Mouse (Mus musculus) liver, embryonic 15.5 days (tissue): Measurements from ENCODE around the gene Xpa. TPM values are rescaled to one million over a fixed set of nuclear protein-coding genes. Genes with fewer than 3 reads are reported as not detected.

Experiments
- ATAC-seq: fragments of 200-750 bp; cut with Nextera tagmentation; 2 replicates; pipeline ENCODE4 v1.8.0; 2017; ENCODE audit warnings: moderate number of reproducible peaks, mild to moderate bottlenecking, moderate library complexity; ENCODE audit not compliant: insufficient read depth
- H3K27ac ChIP-seq: fragments of 300-500 bp; sonication (generic); replicated peaks from 2 replicates; pipeline ENCODE4 v1.5.1; 2015; ENCODE audit warnings: mild to moderate bottlenecking, inconsistent platforms
- H3K27me3 ChIP-seq: fragments of 300-500 bp; sonication (generic); 2 replicates; pipeline ENCODE4 v1.6.1; 2015; ENCODE audit warnings: mild to moderate bottlenecking, inconsistent platforms
- H3K36me3 ChIP-seq: fragments of 300-500 bp; sonication (generic); replicated peaks from 2 replicates; pipeline ENCODE4 v1.6.1; 2015; ENCODE audit warnings: moderate library complexity, mild to moderate bottlenecking, inconsistent platforms
- H3K4me1 ChIP-seq: fragments of 300-500 bp; sonication (generic); replicated peaks from 2 replicates; pipeline ENCODE4 v1.6.1; 2015; ENCODE audit warnings: inconsistent platforms
- H3K4me2 ChIP-seq: fragments of 300-500 bp; sonication (generic); 2 replicates; pipeline ENCODE4 v1.6.1; 2015; ENCODE audit warnings: moderate library complexity, mild to moderate bottlenecking, inconsistent platforms
- H3K4me3 ChIP-seq: fragments of 300-500 bp; sonication (generic); replicated peaks from 2 replicates; pipeline ENCODE4 v1.5.1; 2015; ENCODE audit warnings: mild to moderate bottlenecking, inconsistent platforms
- H3K9ac ChIP-seq: fragments of 300-500 bp; sonication (generic); 2 replicates; pipeline ENCODE4 v1.6.1; 2015; ENCODE audit warnings: moderate library complexity, mild to moderate bottlenecking, inconsistent platforms
- H3K9me3 ChIP-seq: fragments of 300-500 bp; sonication (generic); replicated peaks from 2 replicates; pipeline ENCODE4 v1.6.1; 2016; ENCODE audit warnings: inconsistent platforms
- WGBS: fragments of 180-500 bp; shearing (Covaris S2); methylation state at CpG from one replicate; pipeline ENCODE4 v1.1.7; 2015; ENCODE audit warnings: mixed read lengths; ENCODE audit not compliant: insufficient replicate concordance; 5-methylcytosine and 5-hydroxymethylcytosine counted together
- polyA plus RNA-seq: library from polyadenylated mRNA; unstranded; fragments of >200 nt; fragmentation: Nextera tagmentation; extraction: Ambion mirVana; gene quantifications from 2 replicates; pipeline ENCODE4 v1.2.1, GENCODE M21; 2015

Xpa gene
- polyA plus RNA-seq, 1 experiment from 2014 or later = 7.6 TPM

DNA sequence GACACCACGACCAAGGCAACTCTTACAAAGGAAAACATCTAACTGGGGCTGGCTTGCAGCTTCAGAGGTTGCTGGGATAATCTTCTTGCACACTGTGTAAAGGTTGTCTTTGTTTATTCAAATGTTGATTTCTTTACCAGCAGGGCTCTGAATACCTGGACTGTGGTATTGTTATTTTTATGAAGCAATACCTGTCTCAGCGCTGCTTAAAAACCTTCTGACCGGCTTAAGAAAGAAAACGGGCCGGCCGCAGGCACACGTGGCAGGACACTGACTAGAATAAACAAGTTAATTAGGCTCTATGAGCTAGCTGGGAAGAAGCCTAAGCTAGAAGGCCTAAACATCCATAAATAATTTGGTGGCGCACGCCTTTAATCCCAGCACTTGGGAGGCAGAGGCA is 10.2 kb downstream of the Xpa start:
- Histone ChIP-seq H3K27me3 (no peaks in the 10 kb centered on the region), H3K27ac (no peak overlapping the region), H3K36me3 (peaks cover 52% of the 10 kb centered on the region), H3K9me3 (no peaks in the 10 kb centered on the region), H3K4me3 (no peak overlapping the region), H3K4me2 (no peak overlapping the region), H3K9ac (no peak overlapping the region), H3K4me1 (no peaks in the 10 kb centered on the region)
- 86% methylated on average over 9 of the region's 9 CpGs for WGBS
- no peak for ATAC-seq

GRCm38 (mm10) chr4:46185423-46185822 is 10.7 kb downstream of the Xpa start:
- no peak for ATAC-seq
- no peak overlapping the region for H3K4me2 ChIP-seq
- 81% methylated on average over 8 of the region's 8 CpGs for WGBS
- H3K9me3 ChIP-seq = no peaks in the 10 kb centered on the region
- H3K4me3 ChIP-seq = no peak overlapping the region
- no peak overlapping the region for H3K9ac ChIP-seq
- no peak overlapping the region for H3K27ac ChIP-seq
- H3K4me1 ChIP-seq = no peaks in the 10 kb centered on the region
- peaks cover 47% of the 10 kb centered on the region for H3K36me3 ChIP-seq
- H3K27me3 ChIP-seq = no peaks in the 10 kb centered on the region

- H3K27ac ChIP-seq = no peak overlapping the region
- WGBS = 77% methylated on average over 7 of the region's 7 CpGs
- no peak overlapping the region for H3K9ac ChIP-seq
- no peaks in the 10 kb centered on the region for H3K9me3 ChIP-seq
- H3K27me3 ChIP-seq = no peaks in the 10 kb centered on the region
- peaks cover 53% of the 10 kb centered on the region for H3K36me3 ChIP-seq
- no peak overlapping the region for H3K4me3 ChIP-seq
- H3K4me1 ChIP-seq = no peaks in the 10 kb centered on the region
- no peak for ATAC-seq
- no peak overlapping the region for H3K4me2 ChIP-seq
Observed at GRCm38 (mm10) chr4:46182181-46182580, 13.9 kb downstream of the Xpa start.

DNA sequence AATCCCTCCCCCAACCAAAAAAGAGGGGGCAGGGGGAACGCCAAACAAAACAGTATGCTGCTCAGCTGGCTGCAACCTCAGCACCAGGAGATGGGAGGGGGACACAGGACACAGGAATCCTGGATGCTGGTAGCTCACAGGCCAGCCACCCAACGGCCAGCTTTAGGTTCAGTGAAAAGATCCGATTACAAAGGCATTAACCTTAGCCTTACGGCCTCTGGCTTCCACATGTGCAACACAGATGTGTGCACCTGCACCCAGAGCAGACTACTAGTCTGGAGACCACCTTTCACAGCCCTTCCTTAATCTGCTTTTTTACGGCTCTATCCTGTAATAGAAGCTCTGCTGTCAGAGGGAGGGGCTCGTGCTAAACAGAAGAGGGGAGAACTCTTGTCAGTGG is 14.9 kb downstream of the Xpa start:
- Histone ChIP-seq H3K9ac (no peak overlapping the region), H3K9me3 (no peaks in the 10 kb centered on the region), H3K27me3 (no peaks in the 10 kb centered on the region), H3K4me2 (no peak overlapping the region), H3K36me3 (peaks cover 53% of the 10 kb centered on the region), H3K4me1 (no peaks in the 10 kb centered on the region), H3K27ac (no peak overlapping the region), H3K4me3 (no peak overlapping the region)
- 75% methylated on average over 6 of the region's 6 CpGs for WGBS
- no peak for ATAC-seq

GRCm38 (mm10) chr4:46177496-46177895 is 18.6 kb downstream of the Xpa start:
- 80% methylated on average over 7 of the region's 7 CpGs for WGBS
- H3K9me3 ChIP-seq = no peaks in the 10 kb centered on the region
- ATAC-seq = no peak
- H3K4me1 ChIP-seq = no peaks in the 10 kb centered on the region
- no peak overlapping the region for H3K4me2 ChIP-seq
- no peak overlapping the region for H3K27ac ChIP-seq
- no peak overlapping the region for H3K9ac ChIP-seq
- H3K4me3 ChIP-seq = no peak overlapping the region
- H3K27me3 ChIP-seq = no peaks in the 10 kb centered on the region
- peaks cover 55% of the 10 kb centered on the region for H3K36me3 ChIP-seq

- Histone ChIP-seq H3K4me3 (no peak overlapping the region), H3K4me2 (no peak overlapping the region), H3K27me3 (no peaks in the 10 kb centered on the region), H3K9me3 (no peaks in the 10 kb centered on the region), H3K9ac (no peak overlapping the region), H3K4me1 (no peaks in the 10 kb centered on the region), H3K27ac (no peak overlapping the region), H3K36me3 (peaks cover 54% of the 10 kb centered on the region)
- no peak for ATAC-seq
- WGBS = 80% methylated on average over 5 of the region's 5 CpGs
Observed at GRCm38 (mm10) chr4:46177018-46177417, 19.1 kb downstream of the Xpa start.

GRCm38 (mm10) chr4:46176313-46176712 is 19.8 kb downstream of the Xpa start:
- Histone ChIP-seq H3K4me3 (no peak overlapping the region), H3K4me1 (no peaks in the 10 kb centered on the region), H3K4me2 (no peak overlapping the region), H3K9ac (no peak overlapping the region), H3K27me3 (no peaks in the 10 kb centered on the region), H3K36me3 (peaks cover 59% of the 10 kb centered on the region), H3K27ac (no peak overlapping the region), H3K9me3 (no peaks in the 10 kb centered on the region)
- 67% methylated on average over 4 of the region's 4 CpGs for WGBS
- ATAC-seq = no peak

DNA sequence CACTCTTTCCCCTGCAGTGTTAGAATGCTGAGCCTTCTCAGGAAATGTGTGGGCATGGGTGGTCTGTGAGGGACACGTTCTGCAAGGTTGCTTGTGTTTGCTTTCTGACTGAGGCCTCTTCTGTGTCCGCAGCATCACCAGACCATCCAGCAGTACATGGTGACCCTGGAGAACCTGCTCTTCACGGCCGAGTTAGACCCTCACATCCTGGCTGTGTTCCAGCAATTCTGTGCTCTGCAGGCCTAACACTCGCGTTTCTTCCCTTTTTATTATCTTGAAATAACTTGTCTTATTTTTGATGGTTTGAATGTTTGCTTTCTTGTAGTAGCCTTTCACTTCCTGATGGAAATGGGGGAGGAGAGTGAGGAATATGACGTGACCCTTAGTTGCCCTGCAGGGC is 24.4 kb downstream of the Xpa start:
- no peak overlapping the region for H3K4me3 ChIP-seq
- H3K4me1 ChIP-seq = no peaks in the 10 kb centered on the region
- H3K27me3 ChIP-seq = no peaks in the 10 kb centered on the region
- no peaks in the 10 kb centered on the region for H3K9me3 ChIP-seq
- no peak overlapping the region for H3K27ac ChIP-seq
- WGBS = 73% methylated on average over 7 of the region's 7 CpGs
- H3K4me2 ChIP-seq = no peak overlapping the region
- no peak overlapping the region for H3K9ac ChIP-seq
- no peak for ATAC-seq
- peaks cover 90% of the 10 kb centered on the region for H3K36me3 ChIP-seq

- H3K9ac ChIP-seq = no peak overlapping the region
- H3K36me3 ChIP-seq = peaks cover 88% of the 10 kb centered on the region
- ATAC-seq = no peak
Observed at GRCm38 (mm10) chr4:46165831-46166230, 30.3 kb downstream of the Xpa start.

GRCm38 (mm10) chr4:46164027-46164426 is 32.1 kb downstream of the Xpa start:
- no peak for ATAC-seq
- no peak overlapping the region for H3K4me2 ChIP-seq
- 55% methylated on average over 2 of the region's 2 CpGs for WGBS

More at GRCm38 (mm10) chr4:46165831-46166230, 30.3 kb downstream of the Xpa start:
- Histone ChIP-seq H3K27ac (no peak overlapping the region), H3K4me1 (no peaks in the 10 kb centered on the region), H3K9me3 (no peaks in the 10 kb centered on the region), H3K4me3 (no peak overlapping the region), H3K27me3 (no peaks in the 10 kb centered on the region), H3K4me2 (no peak overlapping the region)
- WGBS = 79% methylated on average over 5 of the region's 5 CpGs

GRCm38 (mm10) chr4:46151903-46152544 is 44.1 kb downstream of the Xpa start:
- no peak for ATAC-seq
- WGBS = 79% methylated on average over 12 of the region's 12 CpGs
- Histone ChIP-seq H3K36me3 (peaks cover 93% of the 10 kb centered on the region), H3K9me3 (no peaks in the 10 kb centered on the region), H3K27me3 (no peaks in the 10 kb centered on the region), H3K4me1 (peaks cover 7% of the 10 kb centered on the region; the same call in 1 of the 2 replicates), H3K9ac (no peak overlapping the region), H3K4me3 (no peak overlapping the region), H3K27ac (no peak overlapping the region), H3K4me2 (no peak overlapping the region)

More at GRCm38 (mm10) chr4:46164027-46164426, 32.1 kb downstream of the Xpa start:
- Histone ChIP-seq H3K27ac (no peak overlapping the region), H3K9me3 (no peaks in the 10 kb centered on the region), H3K27me3 (no peaks in the 10 kb centered on the region), H3K4me1 (no peaks in the 10 kb centered on the region), H3K36me3 (peaks cover 84% of the 10 kb centered on the region), H3K4me3 (no peak overlapping the region), H3K9ac (no peak overlapping the region)

GRCm38 (mm10) chr4:46146881-46147280 is 49.2 kb downstream of the Xpa start:
- no peak for ATAC-seq
- H3K4me3 ChIP-seq = no peak overlapping the region
- no peak overlapping the region for H3K4me2 ChIP-seq
- peaks cover 64% of the 10 kb centered on the region for H3K36me3 ChIP-seq
- peaks cover 18% of the 10 kb centered on the region for H3K4me1 ChIP-seq
- H3K27ac ChIP-seq = no peak overlapping the region
- WGBS = 82% methylated on average over 1 of the region's 1 CpGs
- no peaks in the 10 kb centered on the region for H3K9me3 ChIP-seq
- no peaks in the 10 kb centered on the region for H3K27me3 ChIP-seq
- H3K9ac ChIP-seq = no peak overlapping the region
